Mouse (Mus musculus): ENCODE data around the gene Lin52. TPM values are rescaled to one million over a fixed set of nuclear protein-coding genes. Genes with fewer than 3 reads are reported as not detected.

Gene Lin52
- polyA plus RNA-seq, 1 experiment: 24.5 TPM

GRCm38 (mm10) chr12:84408819-84409507 lies 42.3 kb upstream of the Lin52 start, which contains the start of the genes Entpd5 and Bbof1:
Entpd5 (minus strand) TSS chr12:84409029.
Bbof1 (plus strand) TSS chr12:84409071.
- Histone ChIP-seq H3K36me3 (ENCODE audit: control insufficient read depth, insufficient read depth, low read length) (no peaks in the 10 kb centered on the region), H3K27ac (ENCODE audit: control insufficient read depth, insufficient read depth, low read length) (peak within 1 kb of the TSS; percentile 86), H3K4me3 (ENCODE audit: control insufficient read depth, insufficient read depth, low read length) (peak within 1 kb of the TSS; percentile 75), H3K27me3 (ENCODE audit: control insufficient read depth, insufficient read depth, low read length) (no peaks in the 10 kb centered on the region), H3K4me1 (replicated peaks; ENCODE audit: control insufficient read depth, insufficient read depth, low read length) (peaks cover 10% of the 10 kb centered on the region)
- WGBS: 3% methylated on average over 63 of the region's 63 CpGs
- TF ChIP-seq POLR2A (IDR thresholded peaks at IDR 0.05; ENCODE audit: control insufficient read depth, extremely low read depth, insufficient read depth, low read length, poor library complexity) (peak; percentile 90), CTCF (IDR thresholded peaks at IDR 0.05; ENCODE audit: borderline replicate concordance, control insufficient read depth, extremely low read depth, insufficient read depth, low read length, poor library complexity) (peak; percentile 38; the same call in 1 of the 2 replicates)
- peak; percentile 92 for DNase-seq

GRCm38 (mm10) chr12:84416834-84417604 lies 34.2 kb upstream of the Lin52 start, which contains the start of gene Rnf113a2:
Rnf113a2 (plus strand) TSS chr12:84417196.
- Histone ChIP-seq H3K4me1 (replicated peaks; ENCODE audit: control insufficient read depth, insufficient read depth, low read length) (peaks cover 8% of the 10 kb centered on the region), H3K27me3 (ENCODE audit: control insufficient read depth, insufficient read depth, low read length) (no peaks in the 10 kb centered on the region), H3K4me3 (ENCODE audit: control insufficient read depth, insufficient read depth, low read length) (peak within 1 kb of the TSS; percentile 74), H3K27ac (ENCODE audit: control insufficient read depth, insufficient read depth, low read length) (peak within 1 kb of the TSS; percentile 35), H3K36me3 (ENCODE audit: control insufficient read depth, insufficient read depth, low read length) (no peaks in the 10 kb centered on the region)
- peak; percentile 83 for DNase-seq
- TF ChIP-seq CTCF (IDR thresholded peaks at IDR 0.05; ENCODE audit: borderline replicate concordance, control insufficient read depth, extremely low read depth, insufficient read depth, low read length, poor library complexity) (no peak), POLR2A (IDR thresholded peaks at IDR 0.05; ENCODE audit: control insufficient read depth, extremely low read depth, insufficient read depth, low read length, poor library complexity) (peak; percentile 72)
- 4% methylated on average over 50 of the region's 50 CpGs for WGBS

GRCm38 (mm10) chr12:84417605-84417922 lies 33.7 kb upstream of the Lin52 start:
- WGBS: 42% methylated on average over 18 of the region's 18 CpGs

GRCm38 (mm10) chr12:84423990-84424389 lies 27.2 kb upstream of the Lin52 start:
- no peak for TF ChIP-seq POLR2A (IDR thresholded peaks at IDR 0.05; ENCODE audit: control insufficient read depth, extremely low read depth, insufficient read depth, low read length, poor library complexity)
- no peak for TF ChIP-seq CTCF (IDR thresholded peaks at IDR 0.05; ENCODE audit: borderline replicate concordance, control insufficient read depth, extremely low read depth, insufficient read depth, low read length, poor library complexity)
- DNase-seq: no peak
- 87% methylated on average over 3 of the region's 3 CpGs for WGBS
- Histone ChIP-seq H3K27ac (ENCODE audit: control insufficient read depth, insufficient read depth, low read length) (no peak overlapping the region), H3K36me3 (ENCODE audit: control insufficient read depth, insufficient read depth, low read length) (no peaks in the 10 kb centered on the region), H3K27me3 (ENCODE audit: control insufficient read depth, insufficient read depth, low read length) (no peaks in the 10 kb centered on the region), H3K4me1 (replicated peaks; ENCODE audit: control insufficient read depth, insufficient read depth, low read length) (no peaks in the 10 kb centered on the region), H3K4me3 (ENCODE audit: control insufficient read depth, insufficient read depth, low read length) (no peak overlapping the region)

More at GRCm38 (mm10) chr12:84417605-84417922, 33.7 kb upstream of the Lin52 start:
- H3K27ac ChIP-seq (ENCODE audit: control insufficient read depth, insufficient read depth, low read length): peak overlapping the region; percentile 35; the same call in 1 of the 2 replicates
- H3K27me3 ChIP-seq (ENCODE audit: control insufficient read depth, insufficient read depth, low read length): no peaks in the 10 kb centered on the region
- peaks cover 8% of the 10 kb centered on the region for H3K4me1 ChIP-seq (replicated peaks; ENCODE audit: control insufficient read depth, insufficient read depth, low read length)
- DNase-seq: no peak
- H3K36me3 ChIP-seq (ENCODE audit: control insufficient read depth, insufficient read depth, low read length): no peaks in the 10 kb centered on the region
- no peak for TF ChIP-seq CTCF (IDR thresholded peaks at IDR 0.05; ENCODE audit: borderline replicate concordance, control insufficient read depth, extremely low read depth, insufficient read depth, low read length, poor library complexity)
- TF ChIP-seq POLR2A (IDR thresholded peaks at IDR 0.05; ENCODE audit: control insufficient read depth, extremely low read depth, insufficient read depth, low read length, poor library complexity): no peak; the same call in 1 of the 2 replicates
- H3K4me3 ChIP-seq (ENCODE audit: control insufficient read depth, insufficient read depth, low read length): peak overlapping the region; percentile 74

- no peaks in the 10 kb centered on the region for H3K27me3 ChIP-seq (ENCODE audit: control insufficient read depth, insufficient read depth, low read length)
- H3K4me1 ChIP-seq (replicated peaks; ENCODE audit: control insufficient read depth, insufficient read depth, low read length): no peaks in the 10 kb centered on the region
- TF ChIP-seq POLR2A (IDR thresholded peaks at IDR 0.05; ENCODE audit: control insufficient read depth, extremely low read depth, insufficient read depth, low read length, poor library complexity) (no peak), CTCF (IDR thresholded peaks at IDR 0.05; ENCODE audit: borderline replicate concordance, control insufficient read depth, extremely low read depth, insufficient read depth, low read length, poor library complexity) (no peak)
- no peak overlapping the region for H3K27ac ChIP-seq (ENCODE audit: control insufficient read depth, insufficient read depth, low read length)
- 95% methylated on average over 2 of the region's 2 CpGs for WGBS
- H3K4me3 ChIP-seq (ENCODE audit: control insufficient read depth, insufficient read depth, low read length): no peak overlapping the region
- no peak for DNase-seq
- 0 out of 2 replicates have a peak, but pooled peaks cover 3% of the 10 kb centered on the region for H3K36me3 ChIP-seq (ENCODE audit: control insufficient read depth, insufficient read depth, low read length)
Measured at GRCm38 (mm10) chr12:84429825-84430224, 21.4 kb upstream of the Lin52 start.

GRCm38 (mm10) chr12:84438697-84439096 lies 12.5 kb upstream of the Lin52 start:
- no peaks in the 10 kb centered on the region for H3K36me3 ChIP-seq (ENCODE audit: control insufficient read depth, insufficient read depth, low read length)
- no peaks in the 10 kb centered on the region for H3K4me1 ChIP-seq (replicated peaks; ENCODE audit: control insufficient read depth, insufficient read depth, low read length)
- no peak for DNase-seq
- no peak overlapping the region for H3K27ac ChIP-seq (ENCODE audit: control insufficient read depth, insufficient read depth, low read length)
- no peak overlapping the region for H3K4me3 ChIP-seq (ENCODE audit: control insufficient read depth, insufficient read depth, low read length)
- TF ChIP-seq CTCF (IDR thresholded peaks at IDR 0.05; ENCODE audit: borderline replicate concordance, control insufficient read depth, extremely low read depth, insufficient read depth, low read length, poor library complexity) (no peak), POLR2A (IDR thresholded peaks at IDR 0.05; ENCODE audit: control insufficient read depth, extremely low read depth, insufficient read depth, low read length, poor library complexity) (no peak)
- WGBS: 73% methylated on average over 2 of the region's 2 CpGs
- no peaks in the 10 kb centered on the region for H3K27me3 ChIP-seq (ENCODE audit: control insufficient read depth, insufficient read depth, low read length)
